Mouse (Mus musculus): Measurements from ENCODE around the gene Gsg1l.

The Gsg1l gene

DNA sequence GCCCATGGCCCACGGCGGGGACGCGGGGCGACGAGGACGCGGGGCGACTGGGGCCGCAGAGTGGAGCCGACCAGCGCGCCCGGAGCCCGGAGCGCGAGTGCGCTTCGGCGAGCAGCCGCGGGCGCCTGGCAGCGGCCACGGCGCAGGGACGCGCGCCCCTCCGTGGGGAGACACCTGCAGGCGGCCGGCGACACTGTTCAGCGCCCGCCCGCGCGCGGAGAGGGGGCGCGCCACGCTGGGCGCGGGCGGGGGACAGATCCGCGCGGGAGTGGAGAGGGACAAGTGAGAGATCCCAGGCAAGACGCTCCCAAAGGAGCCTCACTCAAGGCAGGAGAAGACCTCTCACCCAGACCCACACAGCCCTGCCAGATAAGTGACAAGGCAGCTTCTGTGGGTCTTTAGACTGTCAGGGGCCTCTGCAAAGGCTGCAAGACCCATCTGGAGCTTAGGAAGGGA is at the start of gene Gsg1l:
Gene Gsg1l, minus strand, starts transcription at position 126 of the 456 bp plus-strand sequence.
- DNase-seq: peak; percentile 15 to 17

- no peak for DNase-seq
Observed at GRCm38 (mm10) chr7:126127673-126128072, 45.5 kb upstream of the Gsg1l start.

- no peak for DNase-seq
Observed at GRCm38 (mm10) chr7:126126502-126126901, 44.3 kb upstream of the Gsg1l start.

- no peak for DNase-seq
Observed at GRCm38 (mm10) chr7:126121533-126121932, 39.3 kb upstream of the Gsg1l start.

DNA sequence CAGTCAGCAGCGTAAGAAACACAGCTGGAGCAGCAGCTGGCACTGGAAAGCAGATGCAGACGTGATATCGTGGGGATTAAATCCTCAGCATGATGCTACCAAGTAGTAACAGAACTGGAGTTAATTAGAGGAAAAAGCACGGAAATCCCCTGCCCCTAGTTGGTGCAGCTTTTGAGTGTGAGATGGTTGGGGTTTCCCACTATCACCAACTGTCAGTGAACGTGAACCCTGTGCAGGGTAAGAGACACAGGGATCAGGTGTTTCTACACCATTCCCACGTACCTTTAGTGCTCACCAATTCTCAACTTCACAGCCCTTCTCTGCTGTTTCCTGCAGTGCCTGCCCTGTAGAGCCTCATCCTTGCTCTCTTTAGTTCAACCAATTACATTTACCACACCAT is 37.6 kb upstream of the Gsg1l start:
- DNase-seq: no peak

DNA sequence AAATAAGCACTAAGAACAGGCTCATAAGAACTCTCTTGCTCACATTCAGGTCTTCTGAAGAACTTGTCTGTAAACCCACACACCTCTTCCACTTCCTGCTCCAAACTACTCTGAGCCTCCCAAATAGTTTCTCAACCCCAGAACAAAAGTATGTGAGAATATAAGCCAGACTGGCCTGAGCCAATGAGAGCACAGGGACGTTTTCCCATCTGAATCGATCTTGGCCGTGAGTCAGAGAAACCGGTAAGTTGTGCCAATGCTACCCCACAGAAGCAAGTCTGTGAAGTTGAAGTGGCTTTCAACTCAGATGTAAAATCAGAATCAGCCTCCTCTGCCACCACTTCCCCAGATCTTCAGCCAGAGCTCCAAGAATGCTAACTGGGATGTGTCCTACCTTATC is 31.1 kb upstream of the Gsg1l start:
- no peak for DNase-seq

DNA sequence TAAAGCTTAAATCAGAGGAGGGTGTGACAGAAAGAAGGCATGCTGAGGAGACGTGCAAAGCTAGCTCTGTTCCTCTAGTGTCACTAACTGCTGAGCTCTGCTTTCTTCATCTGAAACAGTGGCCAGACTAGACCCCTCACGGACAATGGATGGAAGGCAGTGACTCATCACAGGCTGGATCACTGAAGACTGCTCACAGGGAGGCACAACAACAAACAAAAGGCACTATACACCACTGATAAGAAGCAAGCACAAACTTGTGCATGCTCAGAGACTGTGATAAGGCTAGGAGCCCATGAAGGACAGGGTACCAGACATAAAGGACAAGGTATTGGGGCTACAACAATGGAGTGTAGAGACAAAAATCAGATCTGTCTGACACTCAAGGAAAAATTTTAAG is 29.0 kb upstream of the Gsg1l start:
- no peak for DNase-seq

- DNase-seq: no peak
Observed at GRCm38 (mm10) chr7:126109898-126110297, 27.7 kb upstream of the Gsg1l start.

- DNase-seq: no peak
Observed at GRCm38 (mm10) chr7:126100440-126100839, 18.2 kb upstream of the Gsg1l start.

- DNase-seq: no peak
Observed at GRCm38 (mm10) chr7:126099835-126100234, 17.6 kb upstream of the Gsg1l start.

DNA sequence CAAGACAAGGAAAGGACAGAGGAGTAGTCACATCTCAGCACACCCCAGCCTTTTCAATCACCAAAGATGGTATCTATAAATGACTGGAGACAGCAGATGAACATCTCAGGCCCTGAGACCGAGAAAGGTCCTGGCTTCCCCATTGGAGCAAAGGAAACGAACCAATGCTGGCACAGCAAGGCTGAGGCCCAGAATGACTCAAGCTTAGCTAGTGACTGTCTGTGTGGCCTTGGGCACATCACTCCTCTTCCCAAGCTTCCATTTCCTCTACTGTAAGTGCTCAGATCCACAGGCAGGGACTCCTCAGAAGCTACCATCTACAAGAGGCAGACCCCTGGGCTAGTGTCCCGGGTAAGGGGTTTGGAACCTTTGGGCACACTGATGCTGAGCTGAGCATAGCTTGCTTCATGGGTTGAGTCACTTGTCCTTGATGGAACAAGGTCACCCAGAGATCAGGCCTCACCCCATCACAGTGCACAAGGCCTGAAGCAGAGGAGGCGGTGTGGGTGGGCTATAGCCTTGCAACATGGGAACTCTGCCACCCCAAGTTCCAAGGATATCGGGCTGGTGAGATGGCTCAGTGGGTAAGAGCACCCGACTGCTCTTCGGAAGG is 17.1 kb upstream of the Gsg1l start:
- DNase-seq: no peak

DNA sequence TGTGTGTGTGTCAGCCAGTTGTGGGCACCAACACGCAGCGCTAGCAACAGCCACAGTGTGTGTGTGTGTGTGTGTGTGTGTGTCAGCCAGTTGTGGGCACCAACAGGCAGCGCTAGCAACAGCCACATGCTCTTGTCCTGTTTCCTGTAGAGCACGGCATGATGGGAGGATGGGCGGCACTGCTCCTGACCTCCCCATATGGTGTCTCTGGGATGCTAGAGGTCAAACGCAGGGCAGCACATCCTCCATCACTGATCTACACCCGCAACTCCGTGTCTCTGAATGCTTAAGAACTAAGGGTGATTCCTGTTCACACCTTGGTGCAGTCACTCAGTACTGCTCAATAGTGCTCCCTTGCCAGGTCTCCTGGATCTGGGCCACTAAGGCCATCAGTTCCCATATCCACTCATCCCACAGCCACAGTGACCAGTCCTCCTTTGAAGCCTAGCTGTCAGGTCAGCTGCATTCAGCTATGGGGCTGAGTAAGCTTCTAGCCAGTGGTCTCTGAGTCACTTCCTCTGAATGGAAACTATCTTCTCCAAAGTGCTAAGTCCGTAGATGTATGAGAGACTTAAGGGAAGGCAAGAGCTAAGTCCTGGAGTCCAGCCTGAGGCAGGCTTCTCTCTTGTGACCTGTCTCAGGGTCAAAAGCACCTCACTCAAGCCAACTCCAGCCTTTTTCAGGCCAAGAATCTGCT is 15.2 kb upstream of the Gsg1l start:
- DNase-seq: no peak

- no peak for DNase-seq
Observed at GRCm38 (mm10) chr7:126096596-126096995, 14.4 kb upstream of the Gsg1l start.

DNA sequence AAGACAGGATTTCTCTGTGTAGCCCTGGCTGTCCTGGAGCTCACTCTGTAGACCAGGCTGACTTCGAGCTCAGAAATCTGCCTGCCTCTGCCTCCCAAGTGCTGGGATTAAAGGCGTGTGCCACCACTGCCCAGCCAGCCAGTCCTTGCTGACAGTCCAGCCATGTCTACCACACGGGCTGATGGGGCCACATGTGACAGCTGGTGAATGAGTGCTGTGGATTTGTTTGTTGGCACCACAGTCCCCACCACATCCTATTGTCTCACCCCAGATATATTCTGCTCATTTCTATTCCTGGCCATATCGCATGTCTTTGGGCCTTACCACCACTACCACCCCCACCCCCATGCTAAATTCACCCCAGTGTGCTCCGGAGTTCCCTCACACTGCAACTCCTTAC is 12.5 kb upstream of the Gsg1l start:
- DNase-seq: no peak

GRCm38 (mm10) chr7:126093162-126093561 is 11.0 kb upstream of the Gsg1l start:
- DNase-seq: no peak

DNA sequence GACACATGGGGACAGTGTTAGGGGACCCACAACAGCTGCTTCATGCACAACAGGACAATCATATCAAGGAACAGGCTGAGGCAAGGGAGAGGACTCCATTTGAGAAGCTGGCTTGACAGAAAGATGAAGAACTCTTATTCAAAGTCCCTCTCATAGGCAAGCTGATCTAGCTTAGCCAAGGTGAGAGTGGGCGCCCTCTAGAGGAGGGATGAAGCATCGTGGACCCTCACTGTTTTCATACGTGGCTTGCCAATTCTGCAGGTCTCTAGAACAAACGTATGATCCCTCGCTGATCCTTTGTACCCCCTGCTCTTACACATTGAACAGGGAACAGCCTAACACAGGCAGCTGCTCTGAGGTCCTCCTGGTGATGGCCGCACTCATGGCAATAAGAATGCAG is 7.6 kb upstream of the Gsg1l start:
- peak; percentile 74 for DNase-seq

GRCm38 (mm10) chr7:126088155-126088554 is 5.9 kb upstream of the Gsg1l start:
- DNase-seq: peak; percentile 31 to 36

- no peak for DNase-seq
Observed at GRCm38 (mm10) chr7:126087602-126088001, 5.4 kb upstream of the Gsg1l start.

GRCm38 (mm10) chr7:126086321-126086741 is 4.1 kb upstream of the Gsg1l start:
- DNase-seq: no peak

DNA sequence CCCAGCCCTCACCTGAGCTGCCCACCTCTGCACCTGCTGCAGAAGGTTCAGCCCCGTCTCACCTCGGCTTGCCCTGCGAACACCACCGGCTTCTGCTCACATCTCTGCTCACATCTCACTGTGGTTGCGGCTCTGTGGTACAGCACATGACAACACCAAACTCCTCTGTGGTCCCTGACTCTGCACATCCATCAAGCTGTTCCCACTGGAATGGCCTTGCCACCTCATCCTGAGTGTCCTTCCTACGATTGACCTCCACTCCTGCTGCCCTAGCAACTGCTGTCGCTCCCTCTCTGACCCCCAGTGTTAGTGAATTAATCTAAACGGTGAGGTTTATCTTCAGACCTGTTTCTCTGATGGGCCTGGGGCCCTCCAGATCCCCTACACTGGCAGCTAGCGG is 2.9 kb upstream of the Gsg1l start:
- no peak for DNase-seq

GRCm38 (mm10) chr7:126083980-126084348 is 1.8 kb upstream of the Gsg1l start:
- DNase-seq: no peak

DNA sequence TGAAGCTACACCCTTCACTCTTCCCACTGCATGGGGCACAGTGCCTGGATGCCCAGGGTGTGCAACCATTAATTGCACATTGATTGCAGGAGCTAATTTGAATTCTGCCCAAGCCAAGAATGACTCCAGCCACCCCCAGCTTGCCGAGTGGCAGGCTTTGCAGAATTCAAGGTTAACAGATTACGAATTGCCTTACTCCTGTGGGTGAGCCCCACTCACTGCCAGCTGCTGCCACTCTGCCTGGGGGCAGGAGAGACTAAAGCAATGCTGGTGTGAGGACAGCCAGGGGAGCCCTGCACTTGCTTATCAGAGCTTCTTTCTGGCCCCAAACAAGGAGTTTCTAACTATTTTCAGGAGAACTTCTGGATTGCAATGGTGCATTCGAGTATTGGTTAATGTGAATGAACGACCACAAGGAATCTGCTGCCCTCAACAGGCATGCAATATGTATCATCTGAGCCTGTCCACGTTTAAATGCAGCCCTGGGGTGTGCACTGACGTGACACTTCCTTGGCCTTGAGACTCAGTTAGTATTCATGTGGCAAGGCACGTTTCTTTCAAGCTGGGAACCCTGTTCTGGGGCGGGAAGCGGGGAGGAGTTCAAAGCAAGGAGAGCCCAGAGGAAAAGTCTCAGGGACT is 1.2 kb upstream of the Gsg1l start:
- no peak for DNase-seq

DNA sequence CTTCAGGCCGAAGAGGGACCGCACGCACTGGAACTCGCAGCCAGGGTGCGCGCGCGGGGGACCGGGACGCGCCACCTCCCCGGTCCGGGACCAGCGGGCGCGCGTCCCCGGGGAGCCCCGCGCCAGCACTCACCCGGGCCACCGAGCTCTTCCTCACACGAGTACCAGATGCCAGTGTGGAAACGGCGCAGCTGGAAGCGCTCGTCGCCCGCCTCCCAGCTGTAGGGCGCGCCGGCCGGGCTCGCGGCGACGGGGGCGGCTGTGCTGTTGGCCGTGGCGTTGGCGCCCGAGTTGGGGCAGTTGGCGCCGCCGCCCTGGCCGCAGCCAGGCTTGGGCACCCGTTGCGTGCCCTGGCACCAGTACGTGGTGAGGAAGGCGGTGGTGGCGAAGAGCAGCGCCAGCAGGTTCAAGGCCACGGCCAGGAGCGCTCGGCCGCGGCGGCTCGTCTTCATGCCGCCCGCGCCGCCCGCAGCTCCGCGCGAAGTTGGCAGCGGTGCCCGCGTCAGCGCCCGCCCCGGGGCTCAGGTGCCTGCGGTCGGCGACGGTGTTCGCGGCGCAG is 405 bp downstream of the Gsg1l start:
- peak in 1 of 2 experiments; percentile 8 for DNase-seq

Measured in B cell, adult 2 months (primary cell).